In genomic region chr17:30192416-30193005, GRCm38 (mm10) we compare ENCODE assay signal across 12 mouse cellular contexts.
DNase-seq lines count a peak whose midpoint lies in the region; ATAC-seq lines count a peak whose summit lies in the region.
"Had no signal": no experiment of that assay in that cellular context is flagged by ENCODE, and none has a peak within 500 bp of the region (broad histone marks: within the 10 kb centered on the region; RNA-seq: fewer than 3 reads in every experiment).

No protein-coding gene starts in this region.

- ATAC-seq in midbrain, embryonic 14.5 days (ENCODE audit: low FRiP score, low TSS enrichment) = no peak
- ATAC-seq: forebrain, embryonic 16.5 days; lung, postnatal 0 days had no signal

- H3K9me3 ChIP-seq in midbrain, embryonic 14.5 days (ENCODE audit: control insufficient read depth, low read length) = no peaks in the 10 kb centered on the region
- no peaks in the 10 kb centered on the region for H3K9me3 ChIP-seq in midbrain, embryonic 10.5 days (replicated peaks)
- H3K9me3 ChIP-seq: embryonic facial prominence, embryonic 15.5 days had no signal

- H3K27me3 ChIP-seq in midbrain, embryonic 14.5 days (ENCODE audit: control insufficient read depth, insufficient read depth, low read length) = no peaks in the 10 kb centered on the region
- no peaks in the 10 kb centered on the region for H3K27me3 ChIP-seq in midbrain, embryonic 10.5 days (ENCODE audit: low read depth, poor library complexity, severe bottlenecking)
- H3K27me3 ChIP-seq: embryonic facial prominence, embryonic 15.5 days had no signal

- peaks cover 87% of the 10 kb centered on the region for H3K4me1 ChIP-seq in midbrain, embryonic 14.5 days (ENCODE audit: control insufficient read depth, insufficient read depth, low read length)
- H3K4me1 ChIP-seq in midbrain, embryonic 10.5 days = peaks cover 72% of the 10 kb centered on the region

- 90% methylated on average over 26 of the region's 26 CpGs for WGBS in midbrain, embryonic 14.5 days
- 92% methylated on average over 26 of the region's 26 CpGs for WGBS in midbrain, embryonic 10.5 days

- peak overlapping the region; percentile 76; the same call in 1 of the 2 replicates for H3K27ac ChIP-seq in midbrain, embryonic 14.5 days (replicated peaks; ENCODE audit: low read depth, low read length)
- no peak overlapping the region for H3K27ac ChIP-seq in midbrain, embryonic 10.5 days (replicated peaks)
- H3K27ac ChIP-seq: embryonic facial prominence, embryonic 15.5 days had no signal

- intact Hi-C loops in gastrocnemius, postnatal 36 days (cut with DNase I) = loop anchor here (5.0 to 10.0 kb wide), 3 partner anchors 85 to 298 kb away; partner anchors contain the start of gene Mdga1

- no peak overlapping the region for H3K4me3 ChIP-seq in midbrain, embryonic 14.5 days (replicated peaks; ENCODE audit: low read depth, low read length)
- H3K4me3 ChIP-seq in midbrain, embryonic 10.5 days = no peak overlapping the region
- H3K4me3 ChIP-seq: embryonic facial prominence, embryonic 15.5 days had no signal

- H3K4me2 ChIP-seq in midbrain, embryonic 14.5 days (ENCODE audit: low read length) = no peak overlapping the region
- H3K4me2 ChIP-seq: embryonic facial prominence, embryonic 15.5 days had no signal

- H3K9ac ChIP-seq in midbrain, embryonic 14.5 days (replicated peaks; ENCODE audit: low read length) = no peak overlapping the region
- H3K9ac ChIP-seq: embryonic facial prominence, embryonic 15.5 days had no signal

- DNase-seq in adrenal gland, postnatal 4 days (ENCODE audit: low spot score in 2 of 2) = peak; percentile 0 to 2
- DNase-seq in adrenal gland, postnatal 36 days = no peak
- peak; percentile 6 for DNase-seq in heart, postnatal 4 days
- DNase-seq in heart, adult 18-20 months = no peak
- DNase-seq in midbrain, embryonic 14.5 days = no peak
- DNase-seq in midbrain, embryonic 10.5 days (ENCODE audit: low spot score) = no peak
- peak; percentile 76 for DNase-seq in brain, adult 2 months (ENCODE audit: low read depth, low spot score)
- no peak for DNase-seq in gastrocnemius, postnatal 36 days
- DNase-seq: adrenal gland, postnatal 10 days had no signal

- peaks cover 6% of the 10 kb centered on the region; the same call in 1 of the 2 replicates for H3K36me3 ChIP-seq in midbrain, embryonic 14.5 days (ENCODE audit: control insufficient read depth, insufficient read depth, low read length)
- peaks cover 33% of the 10 kb centered on the region for H3K36me3 ChIP-seq in midbrain, embryonic 10.5 days
- H3K36me3 ChIP-seq: embryonic facial prominence, embryonic 15.5 days had no signal

Comparison
In these comparisons a context has a peak if more than half of its experiments do, and no peak if none do; other contexts are left out.
1. DNase-seq: peak in adrenal gland, postnatal 4 days (2 of 2), heart, postnatal 4 days (single experiment) and brain, adult 2 months (single experiment); none in adrenal gland, postnatal 36 days (0 of 2), heart, adult 18-20 months (0 of 2), midbrain, embryonic 14.5 days (single experiment), midbrain, embryonic 10.5 days (single experiment) and gastrocnemius, postnatal 36 days (0 of 2).